Mouse (Mus musculus) gastrocnemius, postnatal 4 days (tissue): ENCODE data around the gene Oosp2. TPM values are rescaled to one million over a fixed set of nuclear protein-coding genes. Genes with fewer than 3 reads are reported as not detected.

ENCODE experiments used
- DNase-seq, 2 experiments: peaks; one replicate each; pipeline ENCODE4 v3.0.0; 2021 to 2022; ENCODE audit warnings: low spot score in 2 of 2, mixed read lengths in 2 of 2
- long read RNA-seq, 2 experiments: library from polyadenylated mRNA; stranded (forward); transcript quantifications; one replicate each; pipeline ENCODE4 v2.0.0; 2021
- total RNA-seq, 2 experiments: library from RNA; stranded (reverse); gene quantifications; 2 replicates each; pipeline ENCODE4 v1.2.3; 2021

Gene Oosp2
- total RNA-seq, result not detected
- long read RNA-seq, experiment 1, result 0 reads
- long read RNA-seq, experiment 2, result 0 reads

GRCm38 (mm10) chr19:11660459-11660858 lies at the start of gene Oosp2:
TSS of gene Oosp2 (minus strand) at chr19:11660559.
- DNase-seq, result no peak

DNA sequence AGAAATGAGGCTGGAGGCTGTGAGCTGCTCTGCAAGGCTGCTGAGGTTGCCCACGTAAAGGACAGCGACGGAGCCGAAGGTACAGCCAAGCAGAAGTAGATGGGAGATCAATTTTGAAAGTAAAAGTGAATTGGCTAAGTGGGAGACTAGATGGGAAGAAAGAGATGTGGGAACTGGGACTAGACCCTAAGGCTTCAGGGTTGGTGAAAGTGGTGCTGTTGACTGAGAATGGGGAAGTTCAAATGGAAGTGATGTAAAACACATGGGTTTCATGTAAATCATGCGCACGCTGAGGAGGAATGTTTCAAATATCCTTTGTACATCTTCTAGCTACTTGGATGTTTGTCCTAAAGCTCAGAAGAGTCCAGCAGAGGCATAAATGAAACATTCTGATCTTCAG lies 38.0 kb upstream of the Oosp2 start:
- no peak for DNase-seq

DNA sequence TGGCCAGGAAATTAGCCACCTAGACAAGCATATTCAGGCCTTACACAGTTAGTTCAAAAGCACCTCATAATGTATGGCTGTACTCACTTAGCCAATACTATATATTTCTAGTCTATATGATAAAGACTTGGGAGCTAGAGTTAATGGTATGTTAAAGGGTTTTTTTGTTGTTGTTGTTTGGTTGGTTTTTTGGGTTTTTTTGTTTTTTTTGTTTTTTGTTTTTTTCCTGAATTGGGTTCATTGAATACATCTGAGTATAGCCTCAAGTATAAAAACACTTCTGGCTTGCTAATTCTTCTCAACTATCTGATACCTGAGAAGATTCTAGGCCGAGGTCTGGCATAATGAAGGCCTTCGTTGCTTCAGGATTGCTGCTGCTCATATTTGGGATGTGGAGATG lies 36.4 kb upstream of the Oosp2 start, which contains the start of gene Oosp3:
TSS of gene Oosp3 (plus strand) at position 301 of the 400 bp plus-strand sequence.
- no peak for DNase-seq

DNA sequence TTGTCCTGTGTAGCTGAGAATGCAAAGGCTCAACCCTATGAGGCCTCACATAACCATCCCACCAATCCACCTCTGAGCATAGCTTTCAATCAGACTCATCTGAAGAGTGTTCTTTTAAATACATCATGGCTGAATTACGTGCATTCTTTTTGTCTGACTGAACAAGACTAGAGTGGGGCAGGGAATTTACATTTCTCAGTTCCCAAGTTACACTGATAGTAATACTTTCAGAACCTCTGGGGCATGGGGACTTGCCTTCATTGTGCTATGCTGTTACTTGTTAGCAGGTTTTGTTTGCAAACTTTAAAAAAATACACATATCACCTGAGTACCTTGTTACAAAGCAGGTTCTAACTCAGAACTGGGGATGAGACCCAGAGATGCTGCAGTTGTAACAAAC lies 31.1 kb upstream of the Oosp2 start:
- DNase-seq, result no peak

DNA sequence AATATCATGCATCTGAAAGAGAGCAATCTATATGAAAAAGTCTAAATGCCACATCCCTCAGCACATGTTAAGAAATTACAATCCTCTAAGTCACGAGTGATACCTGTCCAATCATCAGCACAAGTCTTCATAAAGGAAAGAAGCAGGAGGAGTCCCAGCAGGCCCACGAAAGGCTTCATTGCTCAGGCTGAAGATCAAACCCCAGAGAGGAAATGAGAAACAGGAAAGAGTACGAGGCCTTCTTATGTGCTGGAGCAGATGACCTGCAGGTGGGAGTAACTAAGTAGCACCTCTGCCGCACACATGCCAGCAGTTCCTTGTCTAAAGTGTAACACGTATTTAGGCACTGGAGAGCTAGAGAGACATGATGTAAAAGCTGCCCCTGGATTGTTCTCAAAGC lies 30.5 kb upstream of the Oosp2 start, which contains the start of gene Oosp1:
TSS of gene Oosp1 (minus strand) at position 312 of the 400 bp plus-strand sequence.
- DNase-seq, result no peak

DNA sequence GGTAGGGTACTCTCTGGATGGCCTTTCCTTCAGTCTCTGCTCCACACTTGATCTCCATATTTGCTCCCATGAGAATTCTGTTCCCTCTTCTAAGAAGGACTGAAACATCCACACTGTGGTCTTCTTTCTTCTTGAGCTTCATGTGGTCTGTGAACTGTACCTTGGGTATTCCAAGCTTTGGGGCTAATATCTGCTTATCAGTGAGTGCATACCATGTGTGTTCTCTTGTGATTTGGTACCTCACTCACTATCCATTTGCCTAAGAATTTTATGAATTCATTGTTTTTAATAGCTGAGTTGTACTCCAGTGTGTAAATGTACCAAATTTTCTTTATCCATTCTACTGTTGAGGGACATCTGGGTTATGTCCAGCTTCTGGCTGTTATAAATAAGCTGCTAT lies 1.2 kb upstream of the Oosp2 start:
- no peak for DNase-seq

DNA sequence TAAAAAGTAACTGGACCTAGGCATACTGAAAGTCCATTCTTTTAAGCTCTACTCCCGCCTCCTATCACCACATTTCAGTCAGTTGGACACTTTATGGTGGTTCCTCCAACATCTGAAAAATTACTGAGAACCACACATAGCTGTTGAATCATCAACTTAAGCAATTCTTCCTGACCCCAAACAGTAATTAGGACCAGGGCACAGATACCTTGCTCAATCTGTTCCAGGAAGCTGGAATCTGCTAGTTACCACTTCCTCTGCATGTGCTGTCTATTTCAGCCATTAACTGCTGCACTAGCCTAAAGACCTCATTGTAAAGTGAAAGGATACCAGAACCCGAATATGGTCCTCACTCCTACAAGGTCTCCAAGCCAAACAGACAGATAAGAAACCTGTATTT lies 1.2 kb downstream of the Oosp2 start:
- no peak for DNase-seq

DNA sequence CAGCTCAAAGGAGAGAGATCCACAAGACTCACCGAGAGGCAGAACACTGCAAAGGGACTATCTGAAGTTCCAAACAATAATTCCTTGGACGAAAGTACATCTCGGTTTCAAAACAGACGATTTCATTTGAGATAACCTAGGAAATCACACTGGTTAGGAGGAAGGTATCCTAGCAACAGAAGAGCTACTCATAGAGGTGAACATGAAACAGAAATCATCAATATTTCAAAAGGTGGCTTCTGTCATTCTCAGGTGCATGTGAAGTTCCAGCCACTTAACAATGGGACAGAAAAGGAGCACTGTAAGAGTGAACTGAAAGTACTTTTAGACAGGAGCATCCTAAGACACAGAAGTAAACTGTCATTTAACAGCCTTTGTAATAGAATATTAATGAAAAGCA lies 10.8 kb downstream of the Oosp2 start:
- no peak for DNase-seq

GRCm38 (mm10) chr19:11646166-11646565 lies 14.2 kb downstream of the Oosp2 start:
- DNase-seq, result no peak

GRCm38 (mm10) chr19:11640732-11641131 lies 19.6 kb downstream of the Oosp2 start, which contains the start of gene Ms4a3:
TSS of gene Ms4a3 (minus strand) at chr19:11640851.
- no peak for DNase-seq

GRCm38 (mm10) chr19:11639038-11639437 lies 21.3 kb downstream of the Oosp2 start:
- DNase-seq, result no peak

- no peak for DNase-seq
These were observed 24.8 kb downstream of the Oosp2 start for GRCm38 (mm10) chr19:11635572-11635971.

GRCm38 (mm10) chr19:11634330-11634729 lies 26.0 kb downstream of the Oosp2 start:
- no peak for DNase-seq

GRCm38 (mm10) chr19:11633732-11634131 lies 26.6 kb downstream of the Oosp2 start:
- DNase-seq, result no peak

DNA sequence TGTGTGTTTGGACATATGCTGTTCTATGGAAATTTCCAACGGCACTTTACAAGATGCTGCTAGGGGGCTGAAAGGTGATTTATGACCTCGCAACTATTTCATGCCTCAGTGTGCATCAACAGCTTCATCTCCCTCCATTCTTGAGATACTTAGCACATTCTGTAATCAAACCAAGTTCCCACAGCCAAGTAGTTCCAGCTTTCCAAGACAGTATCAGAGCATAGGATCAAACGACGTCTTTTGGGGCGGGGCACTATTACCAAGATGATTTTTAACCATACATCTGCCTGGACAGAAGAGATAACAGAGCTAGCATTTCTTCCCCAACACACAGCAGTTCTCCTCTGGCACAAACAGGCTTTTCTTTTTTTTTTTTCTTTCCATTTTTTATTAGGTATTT lies 35.1 kb downstream of the Oosp2 start:
- no peak for DNase-seq

- no peak for DNase-seq
These were observed 35.6 kb downstream of the Oosp2 start for GRCm38 (mm10) chr19:11624800-11625199.

- DNase-seq, result no peak
These were observed 36.8 kb downstream of the Oosp2 start, which contains the start of gene Ms4a2 for GRCm38 (mm10) chr19:11623551-11623950. TSS of gene Ms4a2 (minus strand) at chr19:11623719.

GRCm38 (mm10) chr19:11617983-11618382 lies 42.4 kb downstream of the Oosp2 start:
- no peak for DNase-seq

GRCm38 (mm10) chr19:11614805-11615204 lies 45.6 kb downstream of the Oosp2 start:
- no peak for DNase-seq

GRCm38 (mm10) chr19:11613776-11614443 lies 46.4 kb downstream of the Oosp2 start:
- DNase-seq, result no peak

DNA sequence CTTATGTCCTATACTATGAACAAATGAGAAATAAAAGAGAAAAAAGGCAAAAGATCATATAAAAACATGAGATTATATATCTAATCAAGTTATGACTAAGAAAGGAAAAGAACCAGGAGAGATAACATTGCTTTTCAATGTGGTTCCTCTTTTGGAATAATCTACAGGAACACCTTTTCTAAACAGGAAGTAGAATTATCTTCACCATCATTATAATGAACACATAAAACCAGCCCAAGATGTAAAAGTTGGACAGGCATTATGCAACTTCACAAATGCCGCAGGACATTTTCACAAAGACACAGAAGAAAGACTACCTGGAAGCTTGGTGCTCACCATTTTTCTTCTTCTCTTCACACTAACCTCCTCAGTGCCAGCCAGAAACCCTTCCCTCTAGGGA lies 47.3 kb downstream of the Oosp2 start:
- no peak for DNase-seq

DNA sequence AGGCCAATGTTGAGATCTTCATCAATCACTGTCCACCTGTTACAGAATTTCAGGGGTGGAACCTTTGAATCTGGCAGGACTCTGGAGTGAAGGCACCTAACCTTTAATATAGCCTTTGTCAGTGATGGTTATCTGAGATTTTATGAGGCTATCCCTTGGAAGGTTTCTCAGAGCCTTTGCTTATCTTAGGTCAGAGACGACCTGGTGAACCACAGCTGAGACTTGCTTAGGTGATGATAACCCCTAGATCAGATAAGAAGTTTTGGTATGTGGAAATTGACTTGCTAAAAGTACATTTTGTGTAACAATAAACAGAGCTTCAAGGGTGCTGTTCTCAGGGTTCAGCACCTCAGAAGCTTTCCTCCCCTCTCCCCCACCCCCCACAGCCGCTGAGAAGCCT lies 48.1 kb downstream of the Oosp2 start:
- DNase-seq, result no peak

DNA sequence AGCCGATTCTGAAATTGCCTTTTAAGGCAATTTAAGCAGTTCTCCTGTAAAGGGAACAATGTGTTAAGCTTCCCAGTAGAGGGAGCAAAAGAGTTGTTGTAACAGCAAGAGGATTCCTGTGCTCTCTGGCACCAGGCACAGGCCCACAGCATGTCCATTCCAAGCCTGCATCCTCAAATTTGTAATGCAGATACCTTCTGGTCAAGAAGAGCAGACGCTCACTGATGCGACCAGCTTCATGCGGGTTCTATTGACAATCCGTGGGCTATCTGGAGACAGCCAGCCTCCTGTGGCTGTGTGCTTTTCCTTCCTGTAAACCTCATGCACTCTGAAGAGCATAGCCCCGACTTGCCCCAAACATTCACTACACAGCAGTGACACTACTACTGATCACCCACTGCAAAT lies 48.8 kb downstream of the Oosp2 start:
- no peak for DNase-seq
